Mouse (Mus musculus) ES-E14 (cell line): ENCODE data around the gene Ppp2r5e.

ENCODE experiments used
- HCFC1 ChIP-seq: IDR thresholded peaks from 2 replicates; pipeline ENCODE4 v1.6.1; 2012; ENCODE audit warnings: low read length, inconsistent platforms, borderline replicate concordance; ENCODE audit not compliant: insufficient read depth
- ZNF384 ChIP-seq: IDR thresholded peaks from 2 replicates; pipeline ENCODE4 v1.6.1; 2012; ENCODE audit warnings: low read depth, low read length, inconsistent platforms

- TF ChIP-seq HCFC1 (no peak), ZNF384 (no peak)
Observed at GRCm38 (mm10) chr12:75641726-75642125, 45.7 kb upstream of the Ppp2r5e start.
